Mouse (Mus musculus) MEL (cell line): ENCODE data around the gene Stab2.

Source experiments
- GATA1 ChIP-seq: IDR thresholded peaks from 2 replicates; pipeline ENCODE4 v1.6.1; 2011; ENCODE audit warnings: low read depth, low read length, improper control_type of control experiment
- ZMIZ1 ChIP-seq: IDR thresholded peaks from 2 replicates; pipeline ENCODE4 v1.6.1; 2012; ENCODE audit warnings: low read depth, mild to moderate bottlenecking, inconsistent platforms, low read length, improper control_type of control experiment, moderate library complexity

- no peak for TF ChIP-seq GATA1
- no peak for TF ChIP-seq ZMIZ1
Observed at GRCm38 (mm10) chr10:87007385-87008214, at the start of gene Stab2.
